Mouse (Mus musculus): ENCODE measurements around the gene Slc37a1.
"Not testable (repeated sequence)": the region's sequence is repeated elsewhere in the genome, so short reads cannot be mapped to it uniquely, and the experiment has no call there.

Gene Slc37a1

DNA sequence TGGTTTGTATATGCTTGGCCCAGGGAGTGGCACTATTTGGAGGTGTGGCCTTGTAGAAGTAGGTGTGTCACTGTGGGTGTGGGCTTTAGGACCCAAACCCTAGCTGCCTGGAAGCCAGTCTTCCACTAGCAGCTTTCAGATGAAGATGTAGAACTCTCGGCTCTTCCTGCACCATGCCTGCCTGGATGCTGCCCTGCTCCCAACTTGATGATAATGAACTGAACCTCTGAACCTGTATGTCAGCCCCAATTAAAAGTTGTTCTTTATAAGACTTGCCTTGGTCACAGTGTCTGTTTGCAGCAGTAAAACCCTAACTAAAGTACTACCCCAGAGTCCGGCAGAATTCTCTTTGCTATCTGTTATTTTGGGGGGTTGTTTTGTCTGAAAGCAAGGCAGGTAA is 16.8 kb upstream of the Slc37a1 start:
- DNase-seq (ENCODE audit: low read depth) = no peak

GRCm38 (mm10) chr17:31270246-31270645 is 16.3 kb upstream of the Slc37a1 start:
- no peak for DNase-seq (ENCODE audit: low read depth)

GRCm38 (mm10) chr17:31270736-31271135 is 15.9 kb upstream of the Slc37a1 start:
- DNase-seq (ENCODE audit: low read depth) = not testable (repeated sequence)

GRCm38 (mm10) chr17:31271136-31271851 is 15.3 kb upstream of the Slc37a1 start:
- DNase-seq (ENCODE audit: low read depth) = no peak

GRCm38 (mm10) chr17:31272416-31273165 is 14.0 kb upstream of the Slc37a1 start:
- no peak for DNase-seq (ENCODE audit: low read depth)

DNA sequence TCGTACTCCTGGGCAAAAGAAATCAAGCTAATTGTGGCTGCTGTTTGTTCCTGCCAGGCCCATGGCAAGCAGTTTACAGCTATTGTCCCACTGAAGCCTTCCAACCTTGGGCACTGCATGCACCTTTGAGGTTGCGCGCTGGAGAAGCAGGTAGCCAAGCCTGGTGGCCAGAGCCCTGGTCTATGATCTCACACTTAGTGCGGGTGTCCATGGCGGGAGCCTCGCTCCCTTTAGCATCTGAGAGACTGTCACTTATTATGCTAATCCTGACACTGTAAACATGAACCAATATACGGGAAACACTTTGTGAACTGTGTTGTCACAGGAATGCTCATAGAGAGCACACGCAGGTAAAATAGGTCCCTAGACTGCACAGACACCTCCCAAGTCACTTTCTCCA is 13.0 kb upstream of the Slc37a1 start:
- no peak for DNase-seq (ENCODE audit: low read depth)

- no peak for DNase-seq (ENCODE audit: low read depth)
Observed at GRCm38 (mm10) chr17:31275181-31275580, 11.4 kb upstream of the Slc37a1 start.

GRCm38 (mm10) chr17:31276207-31276921 is 10.2 kb upstream of the Slc37a1 start:
- DNase-seq (ENCODE audit: low read depth) = no peak

DNA sequence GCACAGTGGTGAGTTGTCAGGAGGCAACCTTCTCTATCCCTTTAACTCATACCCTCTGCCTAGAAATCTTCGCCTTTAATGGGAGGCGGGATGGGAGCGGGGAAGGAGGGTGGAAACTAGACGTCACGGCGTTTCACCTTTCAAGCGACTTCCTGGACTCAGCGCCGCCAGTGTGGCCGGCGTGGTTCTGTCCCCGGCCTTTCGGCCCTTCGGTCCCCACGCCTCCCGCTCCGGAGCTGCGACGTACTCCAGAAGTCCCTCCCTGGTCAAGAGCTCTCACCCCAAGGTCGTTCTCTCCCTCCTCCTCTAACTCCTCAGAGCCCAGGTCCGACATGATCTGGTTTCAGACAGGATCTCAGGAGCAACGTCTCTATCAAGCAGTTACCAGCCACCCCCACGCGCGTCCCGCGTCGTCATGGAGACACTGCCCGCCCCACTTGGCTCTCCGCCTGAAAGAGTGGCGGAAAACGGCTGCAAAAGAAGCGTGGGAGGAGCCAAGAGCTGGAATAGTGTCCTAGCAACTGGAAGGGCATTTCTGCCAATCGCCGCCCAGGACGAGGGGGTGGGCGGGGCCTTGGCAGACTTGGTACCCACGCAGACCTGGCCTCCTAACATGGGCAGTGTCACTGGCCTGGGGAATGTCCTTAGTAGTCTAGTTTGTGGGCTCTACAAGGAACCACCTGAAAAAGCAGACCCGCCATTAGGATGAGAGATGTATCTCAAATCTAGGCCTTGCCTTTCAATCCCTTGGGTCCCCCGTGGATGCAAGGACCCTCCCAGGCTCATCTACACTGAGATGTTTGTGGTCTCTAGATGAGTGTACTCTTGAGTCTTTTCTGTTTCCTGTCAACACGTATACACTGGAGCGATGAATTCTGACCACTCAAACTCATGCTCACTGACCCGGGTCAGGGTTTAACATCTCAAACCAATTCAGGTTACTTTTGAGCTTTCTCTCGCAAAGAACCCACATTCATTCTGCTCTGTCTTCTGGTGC is 9.4 kb upstream of the Slc37a1 start, which contains the start of gene Rsph1:
Rsph1 (minus strand) TSS at position 462 of the 997 bp plus-strand sequence.
- DNase-seq (ENCODE audit: low read depth) = peak; percentile 12

DNA sequence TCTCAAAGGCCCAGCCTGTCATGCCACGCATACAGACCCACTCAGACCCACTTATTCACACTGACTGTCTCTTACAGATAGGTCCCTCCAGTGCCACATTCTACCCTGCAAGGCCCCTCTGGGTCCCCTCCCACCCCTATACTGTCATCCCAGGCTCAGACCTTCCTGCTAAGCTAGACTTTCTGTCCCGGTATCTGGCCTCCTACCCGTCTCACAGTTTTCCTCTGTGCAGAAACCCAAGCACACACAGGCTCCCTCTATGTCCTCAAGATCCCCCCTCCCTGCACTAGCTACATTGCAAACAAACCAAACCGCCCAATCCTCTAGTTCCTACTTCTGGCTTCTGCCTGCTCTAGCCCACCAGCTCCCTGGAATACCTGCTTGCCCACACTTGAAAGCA is 8.7 kb upstream of the Slc37a1 start:
- no peak for DNase-seq (ENCODE audit: low read depth)

GRCm38 (mm10) chr17:31279541-31279940 is 7.1 kb upstream of the Slc37a1 start:
- DNase-seq (ENCODE audit: low read depth) = no peak

GRCm38 (mm10) chr17:31280269-31280668 is 6.3 kb upstream of the Slc37a1 start:
- no peak for DNase-seq (ENCODE audit: low read depth)

DNA sequence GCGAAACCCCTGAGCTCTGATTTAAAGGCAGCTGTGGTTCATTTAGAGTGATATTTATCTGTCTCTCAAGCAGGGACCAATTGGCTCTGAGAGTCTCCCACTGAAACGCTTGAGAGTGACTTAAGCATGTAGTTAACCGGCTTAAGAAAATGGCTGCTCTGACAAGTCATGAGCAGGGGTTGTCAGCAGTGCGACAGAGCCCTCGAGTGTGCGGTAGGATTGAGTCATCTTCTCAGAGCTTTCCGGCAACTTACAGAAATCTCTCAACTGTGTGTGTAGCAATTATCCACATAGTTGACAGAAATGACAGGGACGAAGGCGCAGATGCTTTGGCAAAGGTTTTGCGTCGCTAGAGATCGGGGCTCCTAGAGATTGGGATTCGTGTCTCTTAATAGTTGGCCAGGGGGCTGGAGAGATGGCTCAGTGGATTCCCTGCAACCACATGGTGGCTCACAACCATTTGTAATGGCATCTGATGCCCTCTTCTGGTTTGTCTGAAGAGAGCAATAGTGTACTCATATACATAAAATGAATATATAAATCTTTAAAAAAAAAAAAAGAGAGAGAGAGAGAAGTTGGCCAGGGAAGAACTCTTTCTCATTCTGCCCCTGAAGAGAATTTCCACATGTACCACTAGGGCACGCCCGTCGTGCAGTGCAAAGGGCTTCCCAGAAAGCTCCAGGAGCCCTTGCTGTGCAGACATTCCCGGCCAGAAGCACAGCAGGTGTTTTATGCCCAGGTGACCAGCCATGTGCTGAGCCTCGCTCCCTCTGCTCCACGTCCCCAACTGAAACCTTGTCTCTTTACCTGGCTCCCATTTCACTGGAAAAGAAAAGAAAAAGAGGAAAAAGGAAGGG is 4.5 kb upstream of the Slc37a1 start:
- no peak for DNase-seq (ENCODE audit: low read depth)

DNA sequence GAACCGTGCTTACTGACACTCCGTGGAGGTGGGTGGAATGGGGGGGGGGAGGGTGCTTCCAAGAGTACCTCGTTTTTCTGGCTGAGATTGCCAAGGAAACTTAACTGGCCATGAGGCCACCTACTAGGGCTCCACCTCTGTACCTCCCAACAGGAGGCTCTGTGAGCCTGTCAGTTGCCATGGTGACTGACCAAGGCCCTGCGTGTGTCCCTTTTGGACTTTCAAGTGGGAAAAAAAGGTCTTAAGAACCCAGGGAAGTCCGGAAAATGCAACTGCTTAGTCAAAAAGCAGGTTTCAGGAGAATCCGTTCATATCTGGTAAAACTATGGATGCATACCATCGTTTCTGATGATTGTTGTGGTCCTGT is 3.9 kb upstream of the Slc37a1 start:
- DNase-seq (ENCODE audit: low read depth) = no peak

DNA sequence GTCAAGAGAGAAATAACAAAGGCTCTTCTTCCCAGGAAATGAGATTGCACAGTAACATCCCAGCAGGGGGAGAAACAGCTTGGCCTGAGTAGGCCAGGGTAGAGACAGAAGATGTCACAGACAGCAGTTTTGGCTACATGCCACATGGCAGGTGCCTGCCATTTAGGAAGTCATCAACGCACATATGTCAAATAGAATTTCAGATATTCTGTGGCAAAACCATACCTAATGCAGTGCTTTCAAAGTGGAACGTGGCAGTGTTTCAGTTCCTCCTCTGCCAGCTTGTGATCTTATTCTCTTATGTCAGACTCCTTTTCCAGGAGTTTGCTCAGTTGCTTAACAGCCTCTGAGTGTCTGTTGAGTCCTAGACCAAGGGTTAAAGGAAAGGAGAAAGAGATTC is 725 bp upstream of the Slc37a1 start:
- no peak for DNase-seq (ENCODE audit: low read depth)

GRCm38 (mm10) chr17:31287216-31287615 is 624 bp downstream of the Slc37a1 start:
- no peak for DNase-seq (ENCODE audit: low read depth)

- DNase-seq (ENCODE audit: low read depth) = no peak
Observed at GRCm38 (mm10) chr17:31288999-31289726, 2.6 kb downstream of the Slc37a1 start.

DNA sequence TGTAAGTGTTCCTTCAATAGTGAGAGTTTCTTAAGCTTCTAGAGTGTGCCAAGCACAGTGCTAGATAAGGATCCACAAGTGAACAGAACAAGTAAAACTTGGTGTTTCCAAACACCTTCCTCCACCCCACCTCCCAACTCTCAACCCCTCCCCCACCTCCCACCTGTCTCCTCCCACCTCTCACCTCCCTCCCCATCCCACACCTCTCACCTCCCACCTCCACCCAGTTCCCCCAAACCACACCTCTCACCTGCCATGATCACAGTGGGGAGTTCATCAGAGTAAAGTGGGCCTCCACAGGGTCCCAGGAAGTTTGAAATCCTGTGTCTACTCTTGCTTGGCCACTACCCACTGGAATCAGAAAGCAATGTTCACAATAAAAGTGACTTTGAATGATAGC is 3.7 kb downstream of the Slc37a1 start:
- no peak for DNase-seq (ENCODE audit: low read depth)

DNA sequence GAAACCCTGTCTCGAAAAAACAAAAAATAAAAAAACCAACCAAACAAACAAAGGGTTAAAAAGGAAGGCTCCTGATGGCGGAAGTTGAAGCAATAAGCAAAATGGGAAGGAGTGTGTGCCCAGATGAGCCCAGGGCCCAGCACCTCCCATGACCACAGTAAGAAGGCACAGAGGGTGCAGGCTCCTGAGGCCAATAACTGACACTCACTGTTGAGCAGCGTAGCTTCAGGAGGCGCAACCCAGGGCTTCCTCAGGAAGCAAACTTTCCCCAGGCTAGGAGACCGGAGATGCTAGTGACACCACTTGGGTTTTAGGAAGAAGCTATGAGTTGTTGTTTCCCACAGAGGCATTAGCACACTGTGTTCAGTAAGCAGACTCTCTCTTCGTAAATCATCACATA is 4.3 kb downstream of the Slc37a1 start:
- DNase-seq (ENCODE audit: low read depth) = no peak

Measured in NIH3T3 (cell line).